Mouse (Mus musculus): Measurements from ENCODE around the gene 1110059G10Rik. TPM values are rescaled to one million over a fixed set of nuclear protein-coding genes. Genes with fewer than 3 reads are reported as not detected.
A peak's percentile ranks its signal among the peaks of the same experiment; 100 is the strongest.

1110059G10Rik gene
- total RNA-seq (2021) = 10 to 100 TPM; 18.8 to 19.0 TPM
- long read RNA-seq, experiment 1, transcript 1110059G10Rik-201 (3 exons, 3,361 nt) = major isoform, 7 of 7 reads
- long read RNA-seq, experiment 1, partial matches to known transcripts = 0 of 7 reads
- long read RNA-seq, experiment 1, other reads (novel, unspliced or antisense) = 0 of 7 reads
- long read RNA-seq, experiment 2, transcript 1110059G10Rik-201 (3 exons, 3,361 nt) = major isoform, 8 of 13 reads
- long read RNA-seq, experiment 2, partial matches to known transcripts = 3 of 13 reads
- long read RNA-seq, experiment 2, other reads (novel, unspliced or antisense) = 2 of 13 reads

GRCm38 (mm10) chr9:122950643-122951475 lies at the start of gene 1110059G10Rik, which contains the start of gene Kif15:
Gene 1110059G10Rik, minus strand, starts transcription at chr9:122951000.
Gene Kif15, plus strand, starts transcription at chr9:122951046.
- peak; percentile 89 to 94 for DNase-seq (ENCODE audit: low spot score in 2 of 2)

- no peak for DNase-seq (ENCODE audit: low spot score in 2 of 2)
These were observed 48.4 kb upstream of the 1110059G10Rik start for GRCm38 (mm10) chr9:122999193-122999586.

GRCm38 (mm10) chr9:122998406-122999192 lies 47.8 kb upstream of the 1110059G10Rik start:
- no peak for DNase-seq (ENCODE audit: low spot score in 2 of 2)

- DNase-seq (ENCODE audit: low spot score in 2 of 2) = no peak
These were observed 21.9 kb downstream of the 1110059G10Rik start for GRCm38 (mm10) chr9:122928915-122929314.

GRCm38 (mm10) chr9:122922936-122923381 lies 27.8 kb downstream of the 1110059G10Rik start, which contains the start of gene Zfp105:
Gene Zfp105, plus strand, starts transcription at chr9:122923072.
- DNase-seq (ENCODE audit: low spot score in 2 of 2) = peak; percentile 51 to 61

GRCm38 (mm10) chr9:122922436-122922835 lies 28.4 kb downstream of the 1110059G10Rik start:
- DNase-seq (ENCODE audit: low spot score in 2 of 2) = no peak

GRCm38 (mm10) chr9:122902717-122903535 lies 47.9 kb downstream of the 1110059G10Rik start:
- DNase-seq (ENCODE audit: low spot score in 2 of 2) = peak; percentile 28 to 29

GRCm38 (mm10) chr9:122901047-122901446 lies 49.8 kb downstream of the 1110059G10Rik start:
- no peak for DNase-seq (ENCODE audit: low spot score in 2 of 2)

Other genes with a start within 250 kb of the 1110059G10Rik start
- gene Topaz1, start 203.7 kb downstream of the 1110059G10Rik start, total RNA-seq (2021) = not detected
- 10 to 100 TPM; 16.8 to 17.7 TPM for gene Tcaim, start 145.5 kb downstream of the 1110059G10Rik start, total RNA-seq (2021)
- not detected for gene Gm35549, start 107.0 kb downstream of the 1110059G10Rik start, total RNA-seq (2021)
- 100 to 1,000 TPM; 167 to 177 TPM for gene Zfp445, start 85.0 kb downstream of the 1110059G10Rik start, total RNA-seq (2021)
- 1 to 10 TPM; 3.9 to 4.7 TPM for gene Zkscan7, start 65.3 kb downstream of the 1110059G10Rik start, total RNA-seq (2021)
- gene Zfp105, start 27.9 kb downstream of the 1110059G10Rik start, total RNA-seq (2021) = 1 to 10 TPM; 6.2 to 8.2 TPM
- gene Kif15, start within 50 bp of the 1110059G10Rik start, total RNA-seq (2021) = under 1 TPM; 0.56 to 0.58 TPM
- 10 to 100 TPM; 21.0 to 21.5 TPM for gene Tmem42, start 70.3 kb upstream of the 1110059G10Rik start, total RNA-seq (2021)
- 1 to 10 TPM; 1.1 to 2.0 TPM for gene Tgm4, start 83.7 kb upstream of the 1110059G10Rik start, total RNA-seq (2021)
- 10 to 100 TPM; 65.5 to 66.3 TPM for gene Zdhhc3, start 162.2 kb upstream of the 1110059G10Rik start, total RNA-seq (2021)
- gene Exosc7, start 162.2 kb upstream of the 1110059G10Rik start, total RNA-seq (2021) = 10 to 100 TPM; 43.7 to 47.0 TPM
- gene Clec3b, start 199.9 kb upstream of the 1110059G10Rik start, total RNA-seq (2021) = 1 to 10 TPM; 2.7 to 3.4 TPM

Measured in left cerebral cortex, adult 18-20 months (tissue).